Mouse (Mus musculus): ENCODE data around the gene Tmem108.

GRCm38 (mm10) chr9:103713230-103713629, 48.4 kb downstream of the Tmem108 start:
- TF ChIP-seq CTCF (IDR thresholded peaks at IDR 0.05; ENCODE audit: low read depth) = peak; percentile 7; the same call in 1 of the 2 replicates
- TF ChIP-seq EP300 (IDR thresholded peaks at IDR 0.05; ENCODE audit: low read depth) = no peak

Measured in heart, postnatal 0 days (tissue).